Mouse (Mus musculus) testis, adult 2 months (tissue): ENCODE data around the gene Kat2b.

Source experiments
- CTCF ChIP-seq: fragments of 200-500 bp; IDR thresholded peaks from 2 replicates; pipeline ENCODE4 v1.5.1; 2012; ENCODE audit warnings: low read depth, mild to moderate bottlenecking, inconsistent platforms, low read length, moderate library complexity; ENCODE audit not compliant: control insufficient read depth, insufficient read depth, insufficient replicate concordance
- POLR2A ChIP-seq: fragments of 200-500 bp; IDR thresholded peaks from 2 replicates; pipeline ENCODE4 v1.6.1; 2012; ENCODE audit warnings: low read depth, mild to moderate bottlenecking, inconsistent platforms, low read length, moderate library complexity; ENCODE audit not compliant: control insufficient read depth

- TF ChIP-seq CTCF = no peak
- peak; percentile 91 for TF ChIP-seq POLR2A
Measured at GRCm38 (mm10) chr17:53688877-53689802, 122.5 kb downstream of the Kat2b start, which contains the start of gene Sgo1.
